Mouse (Mus musculus): ENCODE measurements around the gene Mgat4a. TPM values are rescaled to one million over a fixed set of nuclear protein-coding genes. Genes with fewer than 3 reads are reported as not detected.

Gene Mgat4a
- total and polyA plus RNA-seq, 3 experiments: 22.3 to 23.2 (median 22.9) TPM

DNA sequence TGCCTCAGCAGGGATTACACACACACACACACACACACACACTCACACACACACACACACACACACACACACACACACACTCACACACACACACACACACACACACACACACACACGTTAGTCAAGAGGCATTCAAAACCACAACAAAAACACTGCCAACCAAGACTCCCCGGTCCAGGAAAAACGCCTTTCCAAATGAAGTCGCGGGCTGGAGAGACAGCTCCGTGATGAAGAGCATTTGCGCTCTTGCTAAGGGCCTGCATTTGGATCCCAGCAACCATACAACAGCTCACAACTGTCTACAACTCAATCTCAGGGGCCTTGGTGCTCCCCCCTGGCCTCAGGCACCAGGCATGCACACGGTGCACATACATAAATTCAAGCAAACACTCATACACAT lies 10.8 kb downstream of the Mgat4a start:
- Histone ChIP-seq H3K27me3 (replicated peaks) (no peaks in the 10 kb centered on the region), H3K4me2 (ENCODE audit: insufficient read depth, low read depth, poor library complexity, severe bottlenecking) (no peak overlapping the region), H3K27ac (ENCODE audit: insufficient read depth, low read depth) (no peak overlapping the region), H3K36me3 (replicated peaks in 1 of 2; ENCODE audit: control insufficient read depth in 1 of 2, insufficient read depth in 1 of 2, low read length in 1 of 2) (peaks cover 8 to 42% of the 10 kb centered on the region in 2 experiments), H3K79me2 (replicated peaks; ENCODE audit: control insufficient read depth, extremely low read depth, insufficient read depth, poor library complexity, severe bottlenecking) (peaks cover 58% of the 10 kb centered on the region), H3K9ac (ENCODE audit: insufficient read depth, low read depth) (no peak overlapping the region), H3K9me3 (replicated peaks; ENCODE audit: low read length) (no peaks in the 10 kb centered on the region), H3K4me1 (ENCODE audit: control insufficient read depth in 1 of 2, insufficient read depth in 2 of 2) (peaks cover 17 to 72% of the 10 kb centered on the region in 2 experiments), H3K4me3 (replicated peaks in 1 of 3; ENCODE audit: low read depth in 2 of 3, low read length in 2 of 3, poor library complexity in 1 of 3) (no peak overlapping the region)
- dilution Hi-C loops (cut with MboI; ENCODE audit: extremely low pct_ligation_motif_present, extremely low pct_unique_long_range_greater_than_20kb, low sequenced_read_pairs): no loop called here
- TF ChIP-seq ZNF384 (IDR thresholded peaks at IDR 0.05; ENCODE audit: low read depth, low read length): no peak
- TF ChIP-seq ZKSCAN1 (IDR thresholded peaks at IDR 0.05; ENCODE audit: borderline replicate concordance, low read depth, low read length): no peak
- TF ChIP-seq MAX (IDR thresholded peaks at IDR 0.05; ENCODE audit: low read length): no peak
- no peak for TF ChIP-seq RCOR1 (conservative IDR thresholded peaks at IDR 0.05; ENCODE audit: low read depth, low read length)
- no peak for TF ChIP-seq TCF12 (IDR thresholded peaks at IDR 0.05; ENCODE audit: low read depth, low read length)
- TF ChIP-seq POLR2A (IDR thresholded peaks at IDR 0.05; ENCODE audit: low read depth, low read length): no peak
- no peak for TF ChIP-seq JUND (conservative IDR thresholded peaks at IDR 0.05; ENCODE audit: low read depth, low read length)
- no peak for TF ChIP-seq ZC3H11A (IDR thresholded peaks at IDR 0.05; ENCODE audit: low read depth, low read length)
- no peak for TF ChIP-seq NELFE (IDR thresholded peaks at IDR 0.05; ENCODE audit: low read depth, low read length)
- TF ChIP-seq GABPA (IDR thresholded peaks at IDR 0.05; ENCODE audit: insufficient replicate concordance, low read depth, low read length): no peak
- TF ChIP-seq HCFC1 (IDR thresholded peaks at IDR 0.05; ENCODE audit: low read depth, low read length): no peak
- TF ChIP-seq ETS1 (conservative IDR thresholded peaks at IDR 0.05; ENCODE audit: low read depth, low read length): no peak
- DNase-seq (ENCODE audit: extremely low read depth): no peak
- in situ Hi-C loops (cut with MboI; ENCODE audit: low pct_ligation_motif_present, low pct_unique_long_range_greater_than_20kb, low sequenced_read_pairs): loop anchor here (5.0 kb wide), 1 partner anchor 38 kb away; no protein-coding TSS in a partner anchor

DNA sequence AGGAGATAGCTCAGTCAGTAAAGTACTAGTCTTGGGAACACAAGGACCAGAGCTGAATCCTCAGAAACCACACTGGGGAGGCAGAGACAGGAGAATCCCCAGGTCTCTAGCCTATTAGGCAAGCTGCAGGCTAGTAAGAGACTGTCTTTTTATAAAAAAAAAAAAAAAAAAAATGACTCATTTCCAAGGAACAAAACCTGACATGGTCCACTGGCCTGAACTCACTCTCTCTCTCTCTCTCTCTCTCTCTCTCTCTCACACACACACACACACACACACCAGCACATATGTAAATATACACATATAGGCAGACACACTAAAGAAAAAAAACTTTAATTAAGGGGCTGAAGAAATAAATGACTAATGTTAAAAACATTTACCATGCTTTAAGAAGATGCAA lies 14.6 kb downstream of the Mgat4a start:
- no peak for DNase-seq (ENCODE audit: extremely low read depth)
- Histone ChIP-seq H3K4me2 (ENCODE audit: insufficient read depth, low read depth, poor library complexity, severe bottlenecking) (no peak overlapping the region), H3K4me1 (ENCODE audit: control insufficient read depth in 1 of 2, insufficient read depth in 2 of 2) (peaks cover 10 to 45% of the 10 kb centered on the region in 2 experiments; a peak in 3 of 4 replicates), H3K27me3 (replicated peaks) (no peaks in the 10 kb centered on the region), H3K27ac (ENCODE audit: insufficient read depth, low read depth) (no peak overlapping the region), H3K79me2 (replicated peaks; ENCODE audit: control insufficient read depth, extremely low read depth, insufficient read depth, poor library complexity, severe bottlenecking) (peaks cover 44% of the 10 kb centered on the region), H3K9ac (ENCODE audit: insufficient read depth, low read depth) (no peak overlapping the region), H3K36me3 (replicated peaks in 1 of 2; ENCODE audit: control insufficient read depth in 1 of 2, insufficient read depth in 1 of 2, low read length in 1 of 2) (peaks cover 20 to 46% of the 10 kb centered on the region in 2 experiments), H3K9me3 (replicated peaks; ENCODE audit: low read length) (no peaks in the 10 kb centered on the region), H3K4me3 (replicated peaks in 1 of 3; ENCODE audit: low read depth in 2 of 3, low read length in 2 of 3, poor library complexity in 1 of 3) (no peak overlapping the region)
- dilution Hi-C loops (cut with MboI; ENCODE audit: extremely low pct_ligation_motif_present, extremely low pct_unique_long_range_greater_than_20kb, low sequenced_read_pairs) (no loop called here), in situ Hi-C loops (cut with MboI; ENCODE audit: low pct_ligation_motif_present, low pct_unique_long_range_greater_than_20kb, low sequenced_read_pairs) (no loop called here)
- TF ChIP-seq EP300 (IDR thresholded peaks at IDR 0.05; ENCODE audit: low read length) (0 out of 2 replicates have a peak, but pooled peaks have one; percentile 28), USF1 (IDR thresholded peaks at IDR 0.05; ENCODE audit: low read depth, low read length) (no peak), ZNF384 (IDR thresholded peaks at IDR 0.05; ENCODE audit: low read depth, low read length) (peak; percentile 91)

DNA sequence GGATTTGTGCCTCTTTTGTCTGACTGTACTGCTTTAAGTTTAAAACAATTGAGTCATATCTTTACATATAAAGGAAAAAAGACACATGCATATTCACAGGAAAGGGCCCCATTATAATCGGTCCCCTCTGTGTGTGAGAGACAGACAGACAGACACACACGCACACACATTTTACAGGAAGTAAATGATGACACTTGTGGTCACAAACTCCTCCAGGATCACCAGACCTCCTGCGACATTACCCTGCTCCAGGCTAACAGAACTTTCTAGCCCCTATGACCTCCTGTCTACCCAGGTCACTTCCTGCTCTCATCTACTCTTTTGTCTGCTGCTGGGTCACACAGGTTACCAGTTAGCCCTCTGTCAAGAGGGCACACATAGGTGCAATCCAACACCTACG lies 16.1 kb downstream of the Mgat4a start:
- no peak for DNase-seq (ENCODE audit: extremely low read depth)
- Histone ChIP-seq H3K4me2 (ENCODE audit: insufficient read depth, low read depth, poor library complexity, severe bottlenecking) (no peak overlapping the region), H3K4me1 (ENCODE audit: control insufficient read depth in 1 of 2, insufficient read depth in 2 of 2) (peaks cover 8 to 32% of the 10 kb centered on the region in 2 experiments; a peak in 2 of 4 replicates), H3K9ac (ENCODE audit: insufficient read depth, low read depth) (no peak overlapping the region), H3K4me3 (replicated peaks in 1 of 3; ENCODE audit: low read depth in 2 of 3, low read length in 2 of 3, poor library complexity in 1 of 3) (no peak overlapping the region), H3K27me3 (replicated peaks) (no peaks in the 10 kb centered on the region), H3K36me3 (replicated peaks in 1 of 2; ENCODE audit: control insufficient read depth in 1 of 2, insufficient read depth in 1 of 2, low read length in 1 of 2) (peaks cover 25 to 54% of the 10 kb centered on the region in 2 experiments), H3K79me2 (replicated peaks; ENCODE audit: control insufficient read depth, extremely low read depth, insufficient read depth, poor library complexity, severe bottlenecking) (peaks cover 31% of the 10 kb centered on the region), H3K27ac (ENCODE audit: insufficient read depth, low read depth) (no peak overlapping the region), H3K9me3 (replicated peaks; ENCODE audit: low read length) (no peaks in the 10 kb centered on the region)
- no peak for TF ChIP-seq IRF4 (IDR thresholded peaks at IDR 0.05; ENCODE audit: low read depth, low read length)
- TF ChIP-seq TBP (conservative IDR thresholded peaks at IDR 0.05; ENCODE audit: low read depth, low read length): no peak
- TF ChIP-seq KAT2A (IDR thresholded peaks at IDR 0.05; ENCODE audit: insufficient replicate concordance, low read length): no peak
- no peak for TF ChIP-seq ZMIZ1 (IDR thresholded peaks at IDR 0.05; ENCODE audit: low read depth, low read length)
- TF ChIP-seq HCFC1 (IDR thresholded peaks at IDR 0.05; ENCODE audit: low read depth, low read length): no peak
- TF ChIP-seq BHLHE40 (IDR thresholded peaks at IDR 0.05; ENCODE audit: low read depth, low read length): no peak
- TF ChIP-seq ZC3H11A (IDR thresholded peaks at IDR 0.05; ENCODE audit: low read depth, low read length): no peak
- no peak for TF ChIP-seq TCF12 (IDR thresholded peaks at IDR 0.05; ENCODE audit: low read depth, low read length)
- no peak for TF ChIP-seq JUND (conservative IDR thresholded peaks at IDR 0.05; ENCODE audit: low read depth, low read length)
- no peak for TF ChIP-seq MAX (IDR thresholded peaks at IDR 0.05; ENCODE audit: low read length)
- TF ChIP-seq EP300 (IDR thresholded peaks at IDR 0.05; ENCODE audit: low read length): no peak
- no peak for TF ChIP-seq NRF1 (IDR thresholded peaks at IDR 0.05; ENCODE audit: low read depth, low read length)
- no peak for TF ChIP-seq ETS1 (conservative IDR thresholded peaks at IDR 0.05; ENCODE audit: low read depth, low read length)
- TF ChIP-seq ZKSCAN1 (IDR thresholded peaks at IDR 0.05; ENCODE audit: borderline replicate concordance, low read depth, low read length): no peak
- TF ChIP-seq JUN (IDR thresholded peaks at IDR 0.05; ENCODE audit: insufficient read depth, low read depth, low read length): no peak
- TF ChIP-seq E2F4 (IDR thresholded peaks at IDR 0.05; ENCODE audit: insufficient replicate concordance, low read depth, low read length): no peak
- TF ChIP-seq RAD21 (IDR thresholded peaks at IDR 0.05; ENCODE audit: low read depth, low read length): no peak
- dilution Hi-C loops (cut with MboI; ENCODE audit: extremely low pct_ligation_motif_present, extremely low pct_unique_long_range_greater_than_20kb, low sequenced_read_pairs): no loop called here
- in situ Hi-C loops (cut with MboI; ENCODE audit: low pct_ligation_motif_present, low pct_unique_long_range_greater_than_20kb, low sequenced_read_pairs): no loop called here
